Mouse (Mus musculus) neutrophil, adult 5-6 weeks (primary cell): ENCODE results near the gene Gid4. TPM values are rescaled to one million over a fixed set of nuclear protein-coding genes. Genes with fewer than 3 reads are reported as not detected.

Experiments used
- ATAC-seq: fragments of 151-379, 151-347 bp; 2 replicates; pipeline ENCODE4 v1.8.0; 2017; ENCODE audit warnings: mild to moderate bottlenecking, moderate TSS enrichment; ENCODE audit not compliant: insufficient number of reproducible peaks, poor library complexity, low FRiP score, severe bottlenecking; ENCODE audit errors: extremely low read depth
- total RNA-seq: library from RNA; stranded (forward); fragments of 200-1000 nt; gene quantifications from 2 replicates; pipeline ENCODE4 v1.2.3, GENCODE M21; 2017

The Gid4 gene
- total RNA-seq, result 13.3 and 13.8 TPM in 2 replicates

- ATAC-seq, result peak; percentile 91
Observed at GRCm38 (mm10) chr11:60416963-60417716, at the start of gene Gid4. TSS of gene Gid4 (plus strand) at chr11:60417145.

GRCm38 (mm10) chr11:60367256-60367655 is 49.7 kb upstream of the Gid4 start:
- ATAC-seq, result no peak

- ATAC-seq, result no peak
Observed at GRCm38 (mm10) chr11:60368909-60369308, 48.0 kb upstream of the Gid4 start.

- no peak for ATAC-seq
Observed at GRCm38 (mm10) chr11:60369448-60369847, 47.5 kb upstream of the Gid4 start.

- no peak for ATAC-seq
Observed at GRCm38 (mm10) chr11:60370431-60370830, 46.5 kb upstream of the Gid4 start.

- no peak for ATAC-seq
Observed at GRCm38 (mm10) chr11:60374481-60374880, 42.5 kb upstream of the Gid4 start.

- no peak for ATAC-seq
Observed at GRCm38 (mm10) chr11:60383518-60383917, 33.4 kb upstream of the Gid4 start.

GRCm38 (mm10) chr11:60384762-60385421 is 32.1 kb upstream of the Gid4 start:
- no peak for ATAC-seq

GRCm38 (mm10) chr11:60385946-60386345 is 31.0 kb upstream of the Gid4 start:
- no peak for ATAC-seq

GRCm38 (mm10) chr11:60387944-60388343 is 29.0 kb upstream of the Gid4 start:
- no peak for ATAC-seq

- no peak for ATAC-seq
Observed at GRCm38 (mm10) chr11:60391346-60391745, 25.6 kb upstream of the Gid4 start.

- ATAC-seq, result no peak
Observed at GRCm38 (mm10) chr11:60396546-60396945, 20.4 kb upstream of the Gid4 start.

- no peak for ATAC-seq
Observed at GRCm38 (mm10) chr11:60397172-60397571, 19.8 kb upstream of the Gid4 start.

GRCm38 (mm10) chr11:60406606-60407005 is 10.3 kb upstream of the Gid4 start:
- ATAC-seq, result no peak

- no peak; the same call in 1 of the 2 replicates for ATAC-seq
Observed at GRCm38 (mm10) chr11:60412173-60412572, 4.8 kb upstream of the Gid4 start.

GRCm38 (mm10) chr11:60412921-60413320 is 4.0 kb upstream of the Gid4 start:
- ATAC-seq, result no peak

- ATAC-seq, result no peak
Observed at GRCm38 (mm10) chr11:60416590-60416962, 369 bp upstream of the Gid4 start.

- no peak for ATAC-seq
Observed at GRCm38 (mm10) chr11:60417717-60418472, 950 bp downstream of the Gid4 start, which contains the start of gene Atpaf2. TSS of gene Atpaf2 (minus strand) at chr11:60418457.

- no peak for ATAC-seq
Observed at GRCm38 (mm10) chr11:60418473-60418803, 1.5 kb downstream of the Gid4 start.
